Mouse (Mus musculus) small intestine, adult 2 months (tissue): ENCODE results near the gene Olfr776.

Experiments
- CTCF ChIP-seq: fragments of 200-500 bp; IDR thresholded peaks from 2 replicates; pipeline ENCODE4 v1.5.1; 2012; ENCODE audit warnings: low read depth, mild to moderate bottlenecking, control low read depth, inconsistent platforms, low read length, moderate library complexity, mixed read lengths; ENCODE audit not compliant: insufficient replicate concordance, insufficient read length; ENCODE audit errors: extremely low read depth
- POLR2A ChIP-seq: fragments of 200-500 bp; IDR thresholded peaks from 2 replicates; pipeline ENCODE4 v1.6.1; 2012; ENCODE audit warnings: low read depth, mild to moderate bottlenecking, control low read depth, inconsistent platforms, low read length, moderate library complexity

DNA sequence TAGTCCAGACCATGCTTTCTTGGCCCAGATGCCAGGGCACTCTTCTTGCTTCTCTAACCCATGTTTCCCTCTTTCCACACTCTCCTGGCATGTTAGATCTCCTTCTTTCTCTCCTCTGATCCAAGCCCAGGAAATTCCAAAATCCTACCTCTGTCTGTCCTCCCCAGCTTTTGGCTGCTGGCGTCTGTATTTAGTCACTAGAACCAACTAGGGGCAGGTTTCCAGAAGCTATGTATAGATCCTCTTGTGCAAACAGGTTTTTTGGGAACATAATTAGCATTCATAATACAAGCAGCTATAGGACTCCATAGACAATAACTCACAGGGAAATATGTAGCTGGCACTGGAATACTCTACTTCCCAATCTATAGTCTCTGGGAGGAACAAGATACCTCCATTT is 28.2 kb upstream of the Olfr776 start:
- TF ChIP-seq CTCF (no peak), POLR2A (no peak)
